Mouse (Mus musculus) lung, embryonic 16.5 days (tissue): Measurements from ENCODE around the gene Col1a2. TPM values are rescaled to one million over a fixed set of nuclear protein-coding genes. Genes with fewer than 3 reads are reported as not detected.
A peak's percentile ranks its signal among the peaks of the same experiment; 100 is the strongest.

Source experiments
- ATAC-seq: fragments of 200-750 bp; cut with Nextera tagmentation; 2 replicates; pipeline ENCODE4 v1.8.0; 2017; ENCODE audit warnings: low read depth, mild to moderate bottlenecking, moderate library complexity
- H3K27ac ChIP-seq: fragments of 300-500 bp; sonication (generic); 2 replicates; pipeline ENCODE4 v1.5.1; 2014; ENCODE audit warnings: mild to moderate bottlenecking, control low read depth, low read length
- H3K27me3 ChIP-seq: fragments of 300-500 bp; sonication (generic); 2 replicates; pipeline ENCODE4 v1.6.1; 2014; ENCODE audit warnings: low read depth, low read length, mixed read lengths; ENCODE audit not compliant: control insufficient read depth, insufficient read depth
- H3K36me3 ChIP-seq: fragments of 300-500 bp; sonication (generic); 2 replicates; pipeline ENCODE4 v1.6.1; 2014; ENCODE audit warnings: low read length; ENCODE audit not compliant: control insufficient read depth, insufficient read depth
- H3K4me1 ChIP-seq: fragments of 300-500 bp; sonication (generic); replicated peaks from 2 replicates; pipeline ENCODE4 v1.6.1; 2014; ENCODE audit warnings: low read length, mixed read lengths; ENCODE audit not compliant: control insufficient read depth, insufficient read depth
- H3K4me2 ChIP-seq: fragments of 300-500 bp; sonication (generic); 2 replicates; pipeline ENCODE4 v1.6.1; 2014; ENCODE audit warnings: low read depth, low read length, control low read depth
- H3K4me3 ChIP-seq: fragments of 300-500 bp; sonication (generic); 2 replicates; pipeline ENCODE4 v1.5.1; 2014; ENCODE audit warnings: mild to moderate bottlenecking, low read length, control low read depth
- H3K9ac ChIP-seq: fragments of 300-500 bp; sonication (generic); 2 replicates; pipeline ENCODE4 v1.6.1; 2014; ENCODE audit warnings: low read length, control low read depth
- H3K9me3 ChIP-seq: fragments of 300-500 bp; sonication (generic); 2 replicates; pipeline ENCODE4 v1.6.1; 2016; ENCODE audit warnings: low read length; ENCODE audit not compliant: control insufficient read depth
- WGBS: fragments of 180-500 bp; shearing (Covaris S2); extraction: QIAGEN DNeasy Blood & Tissue Kit; methylation state at CpG from one replicate; pipeline ENCODE4 v1.1.7; 2014; 5-methylcytosine and 5-hydroxymethylcytosine counted together
- polyA plus RNA-seq: library from polyadenylated mRNA; unstranded; fragments of >200 nt; fragmentation: Nextera tagmentation; extraction: Ambion mirVana; gene quantifications from 2 replicates; pipeline ENCODE4 v1.2.1, GENCODE M21; 2015

The Col1a2 gene
- polyA plus RNA-seq, 1 experiment from 2014 or later = 862 TPM

GRCm38 (mm10) chr6:4488349-4488748 lies 16.3 kb upstream of the Col1a2 start:
- Histone ChIP-seq H3K4me2 (peak overlapping the region; percentile 39), H3K27ac (peak overlapping the region; percentile 95), H3K9ac (peak overlapping the region; percentile 21; the same call in 1 of the 2 replicates), H3K27me3 (no peaks in the 10 kb centered on the region), H3K9me3 (no peaks in the 10 kb centered on the region), H3K4me1 (peaks cover 13% of the 10 kb centered on the region), H3K4me3 (no peak overlapping the region), H3K36me3 (no peaks in the 10 kb centered on the region)
- peak; percentile 77 for ATAC-seq
- WGBS = 0% methylated on average over 1 of the region's 1 CpGs

GRCm38 (mm10) chr6:4488966-4489365 lies 15.6 kb upstream of the Col1a2 start:
- H3K9me3 ChIP-seq = no peaks in the 10 kb centered on the region
- peak overlapping the region; percentile 39 for H3K4me2 ChIP-seq
- peak overlapping the region; percentile 47 for H3K9ac ChIP-seq
- H3K36me3 ChIP-seq = no peaks in the 10 kb centered on the region
- no peaks in the 10 kb centered on the region for H3K27me3 ChIP-seq
- WGBS = 21% methylated on average over 1 of the region's 1 CpGs
- peak overlapping the region; percentile 95 for H3K27ac ChIP-seq
- H3K4me3 ChIP-seq = no peak overlapping the region
- peaks cover 11% of the 10 kb centered on the region for H3K4me1 ChIP-seq
- peak; percentile 27 for ATAC-seq

- Histone ChIP-seq H3K36me3 (no peaks in the 10 kb centered on the region), H3K9ac (peak overlapping the region; percentile 47), H3K4me3 (peak overlapping the region; percentile 12; the same call in 1 of the 2 replicates), H3K27me3 (no peaks in the 10 kb centered on the region), H3K9me3 (no peaks in the 10 kb centered on the region), H3K27ac (peak overlapping the region; percentile 95), H3K4me1 (peaks cover 7% of the 10 kb centered on the region), H3K4me2 (peak overlapping the region; percentile 50)
- 17% methylated on average over 6 of the region's 6 CpGs for WGBS
- ATAC-seq = peak; percentile 95
Measured at GRCm38 (mm10) chr6:4489366-4490245, 15.0 kb upstream of the Col1a2 start.

GRCm38 (mm10) chr6:4493666-4494065 lies 10.9 kb upstream of the Col1a2 start:
- Histone ChIP-seq H3K27ac (no peak overlapping the region), H3K4me3 (no peak overlapping the region), H3K9ac (no peak overlapping the region), H3K9me3 (no peaks in the 10 kb centered on the region), H3K36me3 (no peaks in the 10 kb centered on the region), H3K4me1 (peaks cover 6% of the 10 kb centered on the region; the same call in 1 of the 2 replicates), H3K4me2 (no peak overlapping the region), H3K27me3 (no peaks in the 10 kb centered on the region)
- no peak for ATAC-seq
- WGBS = 67% methylated on average over 2 of the region's 2 CpGs

GRCm38 (mm10) chr6:4496428-4496827 lies 8.2 kb upstream of the Col1a2 start:
- H3K36me3 ChIP-seq = no peaks in the 10 kb centered on the region
- H3K4me2 ChIP-seq = no peak overlapping the region
- H3K27me3 ChIP-seq = no peaks in the 10 kb centered on the region
- no peak for ATAC-seq
- no peak overlapping the region for H3K9ac ChIP-seq
- no peaks in the 10 kb centered on the region for H3K4me1 ChIP-seq
- H3K9me3 ChIP-seq = no peaks in the 10 kb centered on the region
- no peak overlapping the region for H3K4me3 ChIP-seq
- WGBS = 70% methylated on average over 1 of the region's 1 CpGs
- H3K27ac ChIP-seq = no peak overlapping the region

GRCm38 (mm10) chr6:4503106-4503505 lies 1.5 kb upstream of the Col1a2 start:
- no peak overlapping the region for H3K4me2 ChIP-seq
- no peak overlapping the region for H3K4me3 ChIP-seq
- peaks cover 5% of the 10 kb centered on the region for H3K4me1 ChIP-seq
- ATAC-seq = no peak
- no peak overlapping the region; the same call in 1 of the 2 replicates for H3K9ac ChIP-seq
- H3K9me3 ChIP-seq = no peaks in the 10 kb centered on the region
- no peaks in the 10 kb centered on the region; the same call in 1 of the 2 replicates for H3K27me3 ChIP-seq
- no peaks in the 10 kb centered on the region for H3K36me3 ChIP-seq
- WGBS = 0% methylated on average over 1 of the region's 1 CpGs
- no peak overlapping the region for H3K27ac ChIP-seq

- H3K4me2 ChIP-seq = peak overlapping the region; percentile 76
- no peaks in the 10 kb centered on the region; the same call in 1 of the 2 replicates for H3K27me3 ChIP-seq
- H3K9ac ChIP-seq = peak overlapping the region; percentile 73
- peaks cover 5% of the 10 kb centered on the region for H3K4me1 ChIP-seq
- peak overlapping the region; percentile 95 for H3K27ac ChIP-seq
- peak overlapping the region; percentile 60 for H3K4me3 ChIP-seq
- ATAC-seq = peak; percentile 97
- 1% methylated on average over 30 of the region's 31 CpGs for WGBS
- peaks cover 3% of the 10 kb centered on the region; the same call in 1 of the 2 replicates for H3K36me3 ChIP-seq
- no peaks in the 10 kb centered on the region for H3K9me3 ChIP-seq
Measured at GRCm38 (mm10) chr6:4505158-4505997, 764 bp downstream of the Col1a2 start.

GRCm38 (mm10) chr6:4506106-4506505 lies 1.5 kb downstream of the Col1a2 start:
- Histone ChIP-seq H3K4me2 (peak overlapping the region; percentile 76), H3K27ac (peak overlapping the region; percentile 76), H3K4me3 (peak overlapping the region; percentile 60), H3K4me1 (peaks cover 5% of the 10 kb centered on the region), H3K36me3 (peaks cover 3% of the 10 kb centered on the region; the same call in 1 of the 2 replicates), H3K9ac (peak overlapping the region; percentile 73), H3K9me3 (no peaks in the 10 kb centered on the region), H3K27me3 (no peaks in the 10 kb centered on the region; the same call in 1 of the 2 replicates)
- WGBS = 7% methylated on average over 11 of the region's 11 CpGs
- ATAC-seq = peak; percentile 29; the same call in 1 of the 2 replicates
